In genomic region chr17:48545223-48545943, GRCm38 (mm10) we compare ENCODE assay signal across 9 mouse cellular contexts.
DNase-seq lines count a peak whose midpoint lies in the region; ATAC-seq and TF ChIP-seq lines count a peak whose summit lies in the region.
"Had no signal": no experiment of that assay in that cellular context is flagged by ENCODE, and none has a peak within 500 bp of the region (broad histone marks: within the 10 kb centered on the region; RNA-seq: fewer than 3 reads in every experiment).

No protein-coding gene starts in this region.

- no peak overlapping the region for H3K4me3 ChIP-seq in forebrain, postnatal 0 days (ENCODE audit: low read depth, low read length)

- no peaks in the 10 kb centered on the region for H3K36me3 ChIP-seq in forebrain, postnatal 0 days (ENCODE audit: insufficient read depth)

- peak; percentile 60 for ATAC-seq in forebrain, postnatal 0 days

- H3K4me1 ChIP-seq in forebrain, postnatal 0 days (ENCODE audit: insufficient read depth) = 0 out of 2 replicates have a peak, but pooled peaks cover 4% of the 10 kb centered on the region

- 76% methylated on average over 28 of the region's 28 CpGs for WGBS in forebrain, postnatal 0 days

- DNase-seq in adrenal gland, adult 2 months = peak; percentile 39
- no peak for DNase-seq in adrenal gland, postnatal 4 days (ENCODE audit: low spot score in 2 of 2)
- no peak for DNase-seq in forebrain, postnatal 0 days
- peak; percentile 69 for DNase-seq in kidney, postnatal 14 days
- DNase-seq in lung, postnatal 4 days = peak; percentile 10 to 49
- DNase-seq in testis, postnatal 14 days (ENCODE audit: low spot score) = peak; percentile 19
- DNase-seq in cerebellum, adult 11-12 months = no peak
- DNase-seq in cerebellum, adult 18-20 months = no peak

- no peaks in the 10 kb centered on the region for H3K9me3 ChIP-seq in forebrain, postnatal 0 days (ENCODE audit: low read length)

- H3K9ac ChIP-seq in forebrain, postnatal 0 days = no peak overlapping the region

- TF ChIP-seq CTCF in forebrain, postnatal 0 days (IDR thresholded peaks at IDR 0.05; ENCODE audit: low read depth) = no peak

- no peak overlapping the region for H3K27ac ChIP-seq in forebrain, postnatal 0 days (ENCODE audit: low read depth, low read length)
- H3K27ac ChIP-seq: macrophage had no signal

- H3K27me3 ChIP-seq in forebrain, postnatal 0 days (ENCODE audit: insufficient read depth, low read length) = no peaks in the 10 kb centered on the region

- no peak overlapping the region for H3K4me2 ChIP-seq in forebrain, postnatal 0 days (ENCODE audit: low read depth)

Comparison
In these comparisons a context has a peak if more than half of its experiments do, and no peak if none do; other contexts are left out.
1. DNase-seq: peak in adrenal gland, adult 2 months (single experiment), kidney, postnatal 14 days (single experiment), lung, postnatal 4 days (2 of 2) and testis, postnatal 14 days (single experiment); none in adrenal gland, postnatal 4 days (0 of 2), forebrain, postnatal 0 days (single experiment), cerebellum, adult 11-12 months (single experiment) and cerebellum, adult 18-20 months (0 of 2).